ENCODE assay signal across 20 mouse cellular contexts in the genomic region with DNA sequence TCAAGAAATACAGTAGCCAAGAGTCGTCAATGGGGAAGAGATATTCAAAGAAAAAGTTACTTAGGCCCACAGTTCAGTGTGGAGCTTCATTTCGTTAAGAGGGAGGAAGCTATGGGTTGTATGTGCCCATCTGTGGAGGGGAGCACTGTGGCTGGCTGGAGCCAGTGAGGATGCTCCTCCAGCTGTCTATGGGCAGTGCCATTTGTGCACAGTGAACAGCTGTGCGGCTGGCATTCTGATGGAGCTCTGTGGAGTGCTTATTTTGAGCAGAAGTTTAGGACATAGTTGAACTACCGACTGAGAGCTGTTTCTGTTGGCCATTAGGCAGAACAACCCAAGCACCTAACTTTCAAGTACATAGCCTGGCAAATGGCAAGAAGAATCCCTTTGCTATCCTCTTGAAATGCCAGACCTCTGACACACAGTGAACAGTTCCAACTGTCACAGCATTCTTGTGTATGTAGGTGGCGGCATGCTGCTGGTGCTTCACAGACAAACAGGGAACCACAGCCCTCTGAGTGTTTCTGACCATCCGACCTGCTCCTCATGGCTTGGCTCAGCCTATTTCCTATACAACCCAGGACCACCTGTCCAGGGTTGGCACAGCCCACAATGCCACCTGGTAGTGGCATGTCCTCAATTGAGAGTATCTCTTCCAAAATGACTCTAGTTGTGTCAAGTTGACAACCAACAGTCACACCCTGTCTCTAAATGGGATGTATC.
DNase-seq lines count a peak whose midpoint lies in the region; ATAC-seq and TF ChIP-seq lines count a peak whose summit lies in the region.
"Had no signal": no experiment of that assay in that cellular context is flagged by ENCODE, and none has a peak within 500 bp of the region (broad histone marks: within the 10 kb centered on the region; RNA-seq: fewer than 3 reads in every experiment).

No protein-coding gene starts in this region.

- 93% methylated on average over 6 of the region's 6 CpGs for WGBS in kidney, embryonic 15.5 days

- H3K9ac ChIP-seq in kidney, embryonic 15.5 days: no peak overlapping the region
- H3K9ac ChIP-seq: forebrain, postnatal 0 days; hindbrain, embryonic 12.5 days; limb, embryonic 12.5 days; liver, postnatal 0 days; midbrain, embryonic 12.5 days; stomach, embryonic 15.5 days had no signal

- H3K9me3 ChIP-seq in kidney, embryonic 15.5 days (replicated peaks): no peaks in the 10 kb centered on the region
- H3K9me3 ChIP-seq: heart, embryonic 10.5 days; hindbrain, embryonic 12.5 days; limb, embryonic 12.5 days; midbrain, embryonic 12.5 days; stomach, embryonic 15.5 days had no signal

- no peak overlapping the region for H3K4me3 ChIP-seq in layer of hippocampus, adult 2 months
- H3K4me3 ChIP-seq in kidney, embryonic 15.5 days (replicated peaks): no peak overlapping the region
- H3K4me3 ChIP-seq: heart, embryonic 10.5 days; hindbrain, embryonic 12.5 days; limb, embryonic 12.5 days; midbrain, embryonic 12.5 days; stomach, embryonic 15.5 days had no signal

- no peak overlapping the region for H3K4me2 ChIP-seq in kidney, embryonic 15.5 days
- H3K4me2 ChIP-seq: hindbrain, embryonic 12.5 days; limb, embryonic 12.5 days; liver, embryonic 11.5 days; midbrain, embryonic 12.5 days; stomach, embryonic 15.5 days had no signal

- peak; percentile 51 for ATAC-seq in cerebellum, adult (ENCODE audit: insufficient number of reproducible peaks, low FRiP score, low TSS enrichment)
- no peak for ATAC-seq in activated CD4-positive, CD25-positive, alpha-beta regulatory T cell, adult 4 months
- ATAC-seq in kidney, embryonic 15.5 days (replicated peaks; ENCODE audit: low FRiP score): no peak
- ATAC-seq: forebrain, postnatal 0 days; liver, postnatal 0 days had no signal

- peak overlapping the region; percentile 54; the same call in 1 of the 2 replicates for H3K27ac ChIP-seq in layer of hippocampus, adult 2 months
- no peak overlapping the region for H3K27ac ChIP-seq in kidney, embryonic 15.5 days
- H3K27ac ChIP-seq: heart, embryonic 10.5 days; hindbrain, embryonic 12.5 days; limb, embryonic 12.5 days; midbrain, embryonic 12.5 days; stomach, embryonic 15.5 days had no signal

- H3K4me1 ChIP-seq in kidney, embryonic 15.5 days: no peaks in the 10 kb centered on the region
- H3K4me1 ChIP-seq: hindbrain, embryonic 12.5 days; limb, embryonic 12.5 days; midbrain, embryonic 12.5 days; stomach, embryonic 15.5 days had no signal

- no peak for TF ChIP-seq CTCF in layer of hippocampus, adult 2 months (conservative IDR thresholded peaks at IDR 0.05)

- no peak for DNase-seq in cerebellum, postnatal 4 days (ENCODE audit: low spot score in 2 of 2)
- DNase-seq in layer of hippocampus, adult 2 months (ENCODE audit: low spot score in 2 of 2): no peak
- no peak for DNase-seq in layer of hippocampus, postnatal 36 days
- peak; percentile 78 for DNase-seq in cerebellum, adult 9-11 months
- no peak for DNase-seq in kidney, adult 11 months
- DNase-seq: adrenal gland, postnatal 36 days; forebrain, postnatal 0 days; kidney, adult 18-20 months; kidney, postnatal 10 days; liver, postnatal 0 days; thymus, postnatal 36 days had no signal

- H3K36me3 ChIP-seq in kidney, embryonic 15.5 days: peaks cover 98% of the 10 kb centered on the region

- no peaks in the 10 kb centered on the region for H3K27me3 ChIP-seq in kidney, embryonic 15.5 days
- H3K27me3 ChIP-seq: hindbrain, embryonic 12.5 days; limb, embryonic 12.5 days; midbrain, embryonic 12.5 days; stomach, embryonic 15.5 days had no signal
